Mouse (Mus musculus) fibroblast of lung, adult 2 months (primary cell): ENCODE measurements around the gene Shc1.

Experiments
- DNase-seq: peaks from one replicate; pipeline ENCODE4 v3.0.0-alpha.2; 2011; ENCODE audit warnings: low read depth

Shc1 gene

DNA sequence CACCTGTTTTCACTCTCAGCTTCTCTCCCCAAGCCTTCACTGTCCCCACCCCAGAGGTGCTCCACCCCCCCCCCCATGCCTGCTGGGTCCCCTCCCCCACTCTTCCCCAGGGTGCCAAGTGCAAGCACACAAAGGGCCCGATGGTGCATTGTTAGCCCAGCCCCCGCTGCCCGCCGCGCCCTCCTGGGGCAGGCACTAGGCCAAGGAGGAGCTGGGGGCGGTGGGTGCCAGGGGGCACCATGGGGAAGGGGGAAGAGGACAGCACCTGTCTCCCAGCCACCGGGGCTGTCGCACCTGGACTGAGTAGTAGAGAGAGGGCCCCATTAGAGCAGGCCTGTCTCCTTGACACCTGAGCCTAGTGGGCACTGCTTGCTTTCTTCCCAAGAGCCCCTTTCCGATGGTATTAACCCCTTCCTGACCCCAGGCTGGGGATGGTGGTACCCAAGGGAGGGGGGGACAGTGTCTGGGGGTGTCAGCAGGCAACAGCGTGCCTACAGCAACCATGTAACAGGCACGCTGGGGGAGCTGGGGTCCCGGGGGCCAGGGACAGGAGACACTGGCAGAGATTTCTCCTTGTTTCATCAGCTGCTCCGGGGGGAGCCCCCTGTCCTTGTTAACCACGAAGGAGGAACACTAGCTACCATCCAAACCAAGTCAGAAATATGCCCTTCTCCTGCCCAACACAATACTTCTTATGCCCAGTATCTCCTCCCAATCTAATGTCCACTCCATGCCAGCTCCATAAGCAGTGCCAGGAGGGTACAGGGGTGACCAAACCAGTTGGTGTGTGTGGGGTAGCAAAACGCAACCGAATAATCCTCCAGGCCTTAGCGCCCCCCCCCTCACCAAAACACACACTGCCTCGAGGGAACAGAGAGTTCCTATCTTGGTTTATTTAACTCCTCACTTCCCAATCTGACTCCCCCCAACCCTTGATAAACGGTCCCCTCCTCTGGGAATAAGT lies 27.3 kb upstream of the Shc1 start:
- no peak for DNase-seq

DNA sequence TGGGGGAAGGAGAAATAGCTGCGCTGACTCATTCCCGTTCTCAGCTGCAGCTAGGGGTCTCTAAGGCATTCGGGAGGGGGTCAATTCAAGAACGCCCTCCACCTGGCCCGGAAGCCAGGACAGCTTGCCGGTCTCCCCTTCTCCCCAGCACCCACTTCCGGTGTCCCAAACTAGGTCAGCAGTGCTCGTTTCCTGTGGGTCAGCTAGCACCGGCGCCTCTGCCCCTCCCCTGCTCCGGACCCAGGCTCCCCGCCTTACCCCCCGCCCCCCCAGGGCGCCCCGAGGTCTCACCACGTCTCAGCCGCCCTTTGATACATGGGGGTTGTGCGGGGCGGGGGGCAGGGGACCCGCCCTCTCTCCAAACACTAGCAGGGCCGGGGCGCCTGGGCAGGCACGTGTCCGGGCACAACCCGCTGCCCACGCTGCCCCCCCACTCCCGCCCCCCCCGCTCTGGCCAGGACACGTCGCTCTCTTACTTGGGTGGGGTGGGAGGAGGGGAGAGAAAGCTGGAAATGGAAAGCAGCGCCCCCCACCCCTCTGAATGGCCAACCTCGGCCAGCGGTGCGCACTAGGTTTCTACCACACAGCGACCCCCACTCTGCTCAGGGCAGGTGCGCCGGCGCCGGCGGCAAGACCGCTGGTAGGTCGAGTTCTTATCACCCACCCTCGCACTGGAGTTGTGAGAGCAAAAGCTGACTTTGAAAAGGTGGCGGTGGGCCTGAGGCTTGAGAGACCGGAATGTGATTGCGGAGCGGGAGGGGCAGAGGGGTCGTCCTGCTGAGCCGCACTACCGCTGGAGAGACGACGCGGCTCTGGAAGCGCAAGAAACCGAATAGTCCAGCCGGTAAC lies 26.4 kb upstream of the Shc1 start:
- DNase-seq: no peak

- DNase-seq: no peak
These were observed 25.4 kb upstream of the Shc1 start for GRCm38 (mm10) chr3:89392871-89393311.

- peak; percentile 95 for DNase-seq
These were observed 24.6 kb upstream of the Shc1 start for GRCm38 (mm10) chr3:89393605-89394004.

GRCm38 (mm10) chr3:89394006-89394893 lies 24.0 kb upstream of the Shc1 start, which contains the start of gene Zbtb7b:
Gene Zbtb7b, minus strand, starts transcription at chr3:89394776.
- no peak for DNase-seq

DNA sequence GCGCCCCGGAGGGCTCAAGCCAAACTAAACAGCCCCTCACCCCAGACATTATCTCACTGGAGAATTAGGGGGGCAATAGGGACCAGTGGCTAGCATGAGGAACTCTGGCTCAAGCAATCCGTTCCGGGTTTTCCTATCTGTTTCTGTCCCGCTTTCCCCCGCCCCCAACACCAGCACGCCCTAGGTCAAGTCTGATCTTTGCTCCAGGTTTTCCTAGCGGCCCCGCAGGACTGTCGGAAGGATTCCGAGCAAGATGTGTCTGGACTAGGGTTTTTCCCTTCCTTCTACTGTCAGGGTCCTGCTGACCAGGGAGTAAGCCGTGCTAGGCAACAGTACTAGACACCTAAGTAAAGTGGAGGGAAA lies 23.4 kb upstream of the Shc1 start:
- DNase-seq: no peak

DNA sequence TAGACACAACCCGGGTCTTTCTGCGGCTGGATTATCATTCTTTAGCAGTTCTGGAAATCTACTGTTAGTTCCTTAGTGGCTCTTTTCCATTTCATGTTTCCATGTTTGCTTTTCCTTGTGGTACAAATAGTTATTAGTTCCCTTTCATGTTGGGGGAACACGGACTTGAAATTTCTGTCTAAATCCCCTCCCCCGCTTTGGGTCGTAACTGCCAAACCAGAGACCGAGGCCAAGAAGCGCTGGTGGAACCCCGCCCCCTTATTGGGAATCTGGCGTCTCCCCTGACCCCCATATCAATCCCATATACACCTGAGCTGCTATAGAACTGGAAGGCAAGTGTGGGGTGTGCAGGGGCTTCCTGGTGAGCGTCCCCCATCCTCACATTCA lies 22.8 kb upstream of the Shc1 start:
- DNase-seq: no peak

DNA sequence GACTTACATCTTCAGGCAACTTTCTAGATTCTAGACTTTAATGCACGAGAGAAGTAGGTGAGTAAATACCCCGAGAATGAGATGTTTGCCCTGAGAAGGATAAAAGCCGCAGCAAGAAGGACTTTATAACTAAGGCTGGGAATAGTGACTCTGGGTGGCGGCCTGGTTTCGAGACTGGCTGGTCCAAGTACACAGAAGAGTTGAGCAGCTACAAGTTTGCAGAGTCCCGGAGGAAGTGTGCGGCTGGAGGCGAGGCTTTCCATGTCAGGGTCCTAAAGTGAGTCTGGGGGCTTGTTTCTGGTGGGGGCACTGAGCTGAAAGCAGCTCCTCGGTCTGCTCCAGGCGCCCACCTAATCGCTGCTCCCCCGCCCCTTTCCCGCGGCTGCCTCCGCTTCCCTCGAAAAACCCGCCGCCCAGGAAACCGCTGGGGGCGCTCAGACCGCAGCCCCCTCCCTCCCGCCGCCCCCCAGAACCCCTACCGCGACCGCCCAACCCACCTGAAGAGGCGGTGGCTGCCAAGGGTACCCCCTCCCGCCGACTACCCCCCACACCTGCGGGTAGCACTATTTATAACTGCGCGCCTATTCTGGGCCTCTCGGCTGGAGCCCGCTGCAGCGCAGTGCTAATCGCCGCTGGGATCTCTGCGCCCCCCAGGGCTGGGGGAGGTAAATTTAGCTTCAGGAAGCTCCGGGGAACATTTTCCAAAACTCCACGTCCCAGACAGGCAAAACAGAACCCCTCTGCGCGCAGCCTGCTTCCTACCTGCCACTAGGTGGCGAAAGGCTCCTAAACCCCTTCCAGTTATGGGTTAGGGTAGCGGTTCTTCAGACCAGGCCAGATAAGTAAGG lies 22.2 kb upstream of the Shc1 start:
- DNase-seq: no peak

- no peak for DNase-seq
These were observed 21.6 kb upstream of the Shc1 start for GRCm38 (mm10) chr3:89396654-89397005.

DNA sequence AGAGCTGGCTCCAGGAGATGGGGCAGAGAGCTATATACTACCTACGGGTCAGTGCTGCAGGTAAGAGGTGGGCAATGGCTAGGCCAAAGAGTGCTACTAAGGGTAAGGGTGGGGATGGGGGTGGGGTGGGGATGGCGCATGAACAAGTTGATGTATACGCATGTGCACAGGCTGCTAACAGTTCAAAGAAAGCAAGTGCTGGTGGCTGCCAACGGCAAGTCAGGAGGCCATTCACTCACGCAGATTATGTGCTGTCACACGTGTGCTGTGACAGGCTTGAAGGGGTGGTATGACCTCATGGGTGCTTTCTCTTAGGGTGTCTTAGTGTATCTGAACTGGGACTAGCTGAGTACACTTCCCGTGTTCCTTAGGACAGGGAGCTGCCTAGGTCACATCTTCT lies 16.9 kb upstream of the Shc1 start:
- DNase-seq: no peak

DNA sequence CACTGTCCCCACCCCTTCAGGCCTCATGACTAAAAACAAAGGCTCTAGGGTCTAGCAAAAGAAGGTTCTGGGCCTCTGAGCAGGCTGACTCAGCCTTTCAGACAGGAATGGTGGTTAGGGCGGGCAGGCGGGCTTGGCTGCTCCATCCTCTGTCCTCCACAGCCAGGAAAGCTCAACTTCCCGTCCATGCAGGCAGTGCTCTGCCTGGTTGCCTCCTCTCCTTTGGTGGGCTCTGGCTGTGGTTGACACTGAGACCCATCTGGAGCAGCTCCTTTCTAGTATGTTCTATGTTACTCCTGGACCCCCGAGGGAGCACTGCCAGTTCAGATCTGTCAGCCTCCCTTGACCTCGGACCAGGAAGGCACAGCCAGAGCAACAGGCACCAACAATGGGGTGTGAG lies 15.6 kb upstream of the Shc1 start, which contains the start of gene Lenep:
Gene Lenep (minus strand): TSS at position 101 of the 400 bp plus-strand sequence.
- DNase-seq: no peak

DNA sequence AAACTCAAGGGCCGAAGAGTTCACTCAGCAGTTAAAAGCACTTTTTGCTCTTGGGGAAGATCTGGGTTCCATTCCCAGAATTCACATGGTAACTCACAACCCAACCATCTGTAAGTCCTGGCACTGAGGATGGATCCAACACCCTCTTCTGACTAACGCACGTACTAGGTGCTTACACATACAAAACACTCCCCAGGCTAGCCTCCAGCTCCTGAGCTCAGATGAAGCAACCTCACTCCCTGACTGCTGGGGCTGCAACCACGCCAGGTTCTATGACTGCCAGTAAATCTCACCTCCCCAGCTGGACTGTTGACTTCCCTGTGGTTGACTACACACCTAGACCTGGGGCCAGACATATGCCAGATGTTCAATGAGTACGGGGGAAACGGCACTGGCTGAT lies 11.4 kb upstream of the Shc1 start:
- no peak for DNase-seq

- DNase-seq: no peak
These were observed 9.8 kb upstream of the Shc1 start for GRCm38 (mm10) chr3:89408448-89408847.

- no peak for DNase-seq
These were observed 8.5 kb upstream of the Shc1 start for GRCm38 (mm10) chr3:89409701-89410100.

GRCm38 (mm10) chr3:89410864-89411263 lies 7.4 kb upstream of the Shc1 start:
- DNase-seq: no peak

DNA sequence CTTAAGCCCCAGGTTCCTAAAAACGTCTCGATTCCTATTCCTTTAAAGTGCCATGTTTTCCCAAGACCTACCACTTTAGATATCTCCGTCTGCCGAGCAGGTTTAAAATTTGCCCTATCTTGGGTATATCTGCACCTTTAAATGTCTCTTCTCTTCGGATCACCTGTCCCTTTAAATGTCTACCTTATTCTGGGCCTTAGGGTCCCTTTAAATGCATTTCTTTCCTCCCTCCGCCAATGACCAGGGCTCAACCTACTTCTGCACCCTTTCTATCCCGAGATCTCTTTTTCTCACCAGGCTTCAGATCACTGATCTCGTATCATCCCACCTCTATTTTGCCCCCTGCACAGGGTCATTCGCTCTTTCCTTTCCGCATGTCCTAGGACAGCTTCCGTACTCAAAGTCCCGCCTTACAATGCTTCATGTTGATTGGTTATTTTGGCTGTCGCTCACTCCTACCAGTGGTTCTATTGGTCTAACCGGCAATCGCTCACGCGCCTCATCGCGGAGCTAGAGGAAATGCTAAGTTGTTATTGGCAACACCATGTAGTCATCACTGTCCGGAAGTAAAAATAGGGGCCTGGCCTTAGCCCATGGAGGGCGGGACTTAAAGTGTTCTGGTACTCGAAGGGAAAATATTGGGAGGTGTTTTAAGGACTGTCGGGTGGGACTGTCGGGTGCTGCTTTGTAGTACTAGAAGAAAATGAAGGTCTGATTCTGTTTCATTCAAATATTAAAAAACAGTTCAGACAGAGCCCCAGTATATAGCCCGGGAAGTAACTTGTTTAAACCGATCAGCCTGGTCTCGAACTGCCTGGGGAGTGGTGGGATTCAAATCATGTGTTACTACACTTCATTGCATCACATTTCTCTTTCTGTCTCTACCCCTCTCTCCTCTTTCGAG lies 6.5 kb upstream of the Shc1 start, which contains the start of gene Flad1:
Gene Flad1 (minus strand): TSS at position 381 of the 904 bp plus-strand sequence.
- peak; percentile 100 for DNase-seq

DNA sequence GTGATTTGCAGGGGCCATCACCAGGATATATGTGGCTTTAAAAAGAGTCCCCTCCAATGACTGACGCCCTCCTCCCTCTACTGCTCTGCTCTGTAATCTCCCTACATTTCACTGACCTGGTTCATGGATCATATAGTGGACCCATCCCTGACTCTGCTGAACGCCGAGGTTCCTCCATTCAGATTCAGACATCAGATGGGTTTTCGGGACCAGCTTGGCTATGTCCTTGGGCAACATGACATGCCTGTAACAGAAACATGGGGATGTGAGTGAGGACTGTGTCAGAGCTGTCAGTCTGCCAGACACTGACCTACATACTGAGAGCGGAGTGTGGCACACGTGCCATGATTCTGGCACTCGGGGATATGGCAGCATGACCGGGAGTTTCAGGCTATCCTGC lies 2.1 kb upstream of the Shc1 start:
- DNase-seq: no peak

GRCm38 (mm10) chr3:89417131-89417530 lies 1.1 kb upstream of the Shc1 start:
- DNase-seq: no peak

GRCm38 (mm10) chr3:89417840-89418169 lies 438 bp upstream of the Shc1 start:
- no peak for DNase-seq

GRCm38 (mm10) chr3:89418861-89419250 lies 613 bp downstream of the Shc1 start:
- no peak for DNase-seq
